Mouse (Mus musculus) macrophage (primary cell): ENCODE measurements around the gene Efcab14. TPM values are rescaled to one million over a fixed set of nuclear protein-coding genes. Genes with fewer than 3 reads are reported as not detected.

Source experiments
- H3K27ac ChIP-seq: fragments of 350-480 bp; formaldehyde crosslinking; 2 replicates; pipeline ENCODE4 v1.9.0; 2021
- H3K36me3 ChIP-seq: fragments of 350-480 bp; formaldehyde crosslinking; 2 replicates; pipeline ENCODE4 v1.9.0; 2021; ENCODE audit errors: inconsistent target
- H3K4me3 ChIP-seq: fragments of 350-480 bp; formaldehyde crosslinking; 2 replicates; pipeline ENCODE4 v1.9.0; 2021; ENCODE audit errors: inconsistent target
- H3K79me2 ChIP-seq: fragments of 350-480 bp; formaldehyde crosslinking; 2 replicates; pipeline ENCODE4 v1.9.0; 2021; ENCODE audit errors: inconsistent target
- WGBS: methylation state at CpG from one replicate; pipeline ENCODE4 v1.1.7; 2026; ENCODE audit warnings: inconsistent platforms; ENCODE audit not compliant: missing documents; 5-methylcytosine and 5-hydroxymethylcytosine counted together
- polyA plus RNA-seq: library from polyadenylated mRNA; stranded (reverse); fragments of 250-400 nt; gene quantifications from 3 replicates; pipeline ENCODE4 v1.2.4, GENCODE M21; 2018; ENCODE audit warnings: inconsistent platforms
- total RNA-seq, 78 experiments: library from RNA; depleted of rRNA; stranded (reverse); fragments of 250-400 nt; gene quantifications; 1 replicate in 9 of 78; 2 replicates in 24 of 78; 3 replicates in 43 of 78; 4 replicates in 2 of 78; pipeline ENCODE4 v1.2.4; 2018; ENCODE audit warnings: inconsistent platforms in 56 of 78

Efcab14 gene
- total RNA-seq (2018; cell fraction: chromatin; rRNA removed): 10 to 100 TPM; 15.8 to 76.3 (median 54.8) TPM
- total RNA-seq (2018; cell fraction: cytosol; rRNA removed): 10 to 100 TPM; 40.9 to 68.9 (median 54.4) TPM
- total RNA-seq (2018; cell fraction: nucleus; rRNA removed): 100 to 1,000 TPM in 2 of 26 experiments, 10 to 100 TPM in 24; 38.3 to 110 (median 67.1) TPM
- polyA plus RNA-seq: 35.0 to 37.4 TPM (median 35.5 TPM) in 3 replicates

- Histone ChIP-seq H3K36me3 (peaks cover 11% of the 10 kb centered on the region; the same call in 1 of the 2 replicates), H3K27ac (peak within 1 kb of the TSS; percentile 68), H3K4me3 (peak within 1 kb of the TSS; percentile 96), H3K79me2 (peaks cover 31% of the 10 kb centered on the region)
- WGBS: under 1% methylated on average over 45 of the region's 45 CpGs
Observed at GRCm38 (mm10) chr4:115737551-115738041, at the start of gene Efcab14. Gene Efcab14 (plus strand): TSS chr4:115737744.

- WGBS: 93% methylated on average over 3 of the region's 3 CpGs
Observed at GRCm38 (mm10) chr4:115701468-115701867, 36.1 kb upstream of the Efcab14 start.

GRCm38 (mm10) chr4:115703927-115704505 lies 33.5 kb upstream of the Efcab14 start:
- Histone ChIP-seq H3K79me2 (no peaks in the 10 kb centered on the region), H3K36me3 (no peaks in the 10 kb centered on the region), H3K27ac (no peak overlapping the region), H3K4me3 (no peak overlapping the region)
- 96% methylated on average over 2 of the region's 2 CpGs for WGBS

More at GRCm38 (mm10) chr4:115701468-115701867, 36.1 kb upstream of the Efcab14 start:
- no peak overlapping the region for H3K4me3 ChIP-seq
- H3K36me3 ChIP-seq: no peaks in the 10 kb centered on the region
- H3K79me2 ChIP-seq: no peaks in the 10 kb centered on the region
- no peak overlapping the region for H3K27ac ChIP-seq

GRCm38 (mm10) chr4:115708974-115709593 lies 28.5 kb upstream of the Efcab14 start:
- Histone ChIP-seq H3K27ac (no peak overlapping the region), H3K79me2 (no peaks in the 10 kb centered on the region), H3K4me3 (no peak overlapping the region), H3K36me3 (no peaks in the 10 kb centered on the region)
- 74% methylated on average over 13 of the region's 13 CpGs for WGBS

GRCm38 (mm10) chr4:115709792-115710418 lies 27.6 kb upstream of the Efcab14 start:
- H3K36me3 ChIP-seq: no peaks in the 10 kb centered on the region
- no peak overlapping the region for H3K27ac ChIP-seq
- no peak overlapping the region for H3K4me3 ChIP-seq
- 23% methylated on average over 12 of the region's 13 CpGs for WGBS
- H3K79me2 ChIP-seq: no peaks in the 10 kb centered on the region

- H3K4me3 ChIP-seq: no peak overlapping the region
- WGBS: 22% methylated on average over 5 of the region's 5 CpGs
- no peak overlapping the region for H3K27ac ChIP-seq
- no peaks in the 10 kb centered on the region for H3K36me3 ChIP-seq
- H3K79me2 ChIP-seq: no peaks in the 10 kb centered on the region
Observed at GRCm38 (mm10) chr4:115728721-115729120, 8.8 kb upstream of the Efcab14 start.

GRCm38 (mm10) chr4:115731588-115732222 lies 5.8 kb upstream of the Efcab14 start:
- Histone ChIP-seq H3K79me2 (no peaks in the 10 kb centered on the region), H3K4me3 (no peak overlapping the region), H3K27ac (no peak overlapping the region), H3K36me3 (no peaks in the 10 kb centered on the region)
- WGBS: 11% methylated on average over 7 of the region's 7 CpGs

- Histone ChIP-seq H3K36me3 (no peaks in the 10 kb centered on the region), H3K79me2 (no peaks in the 10 kb centered on the region), H3K27ac (no peak overlapping the region), H3K4me3 (no peak overlapping the region)
- 29% methylated on average over 2 of the region's 3 CpGs for WGBS
Observed at GRCm38 (mm10) chr4:115732223-115732818, 5.2 kb upstream of the Efcab14 start.

GRCm38 (mm10) chr4:115733746-115734145 lies 3.8 kb upstream of the Efcab14 start:
- 53% methylated on average over 5 of the region's 5 CpGs for WGBS
- H3K79me2 ChIP-seq: peaks cover 9% of the 10 kb centered on the region
- no peak overlapping the region for H3K4me3 ChIP-seq
- H3K36me3 ChIP-seq: no peaks in the 10 kb centered on the region
- H3K27ac ChIP-seq: no peak overlapping the region

GRCm38 (mm10) chr4:115734867-115735266 lies 2.7 kb upstream of the Efcab14 start:
- peaks cover 20% of the 10 kb centered on the region for H3K79me2 ChIP-seq
- WGBS: 88% methylated on average over 4 of the region's 4 CpGs
- no peaks in the 10 kb centered on the region for H3K36me3 ChIP-seq
- no peak overlapping the region for H3K4me3 ChIP-seq
- no peak overlapping the region for H3K27ac ChIP-seq

- WGBS: 19% methylated on average over 13 of the region's 13 CpGs
- H3K79me2 ChIP-seq: peaks cover 39% of the 10 kb centered on the region
- H3K36me3 ChIP-seq: peaks cover 20% of the 10 kb centered on the region
- peak overlapping the region; percentile 96 for H3K4me3 ChIP-seq
- peak overlapping the region; percentile 68 for H3K27ac ChIP-seq
Observed at GRCm38 (mm10) chr4:115738481-115738985, 989 bp downstream of the Efcab14 start.

GRCm38 (mm10) chr4:115742658-115743057 lies 5.1 kb downstream of the Efcab14 start:
- Histone ChIP-seq H3K79me2 (peaks cover 47% of the 10 kb centered on the region), H3K4me3 (no peak overlapping the region), H3K27ac (no peak overlapping the region), H3K36me3 (peaks cover 37% of the 10 kb centered on the region)

GRCm38 (mm10) chr4:115743096-115743495 lies 5.6 kb downstream of the Efcab14 start:
- 81% methylated on average over 4 of the region's 4 CpGs for WGBS
- H3K79me2 ChIP-seq: peaks cover 44% of the 10 kb centered on the region
- no peak overlapping the region for H3K4me3 ChIP-seq
- H3K27ac ChIP-seq: no peak overlapping the region
- H3K36me3 ChIP-seq: peaks cover 41% of the 10 kb centered on the region

- WGBS: 100% methylated on average over 1 of the region's 1 CpGs
- Histone ChIP-seq H3K27ac (no peak overlapping the region), H3K4me3 (no peak overlapping the region), H3K79me2 (peaks cover 10% of the 10 kb centered on the region; the same call in 1 of the 2 replicates), H3K36me3 (peaks cover 50% of the 10 kb centered on the region)
Observed at GRCm38 (mm10) chr4:115748181-115748580, 10.6 kb downstream of the Efcab14 start.
